8 mouse cellular contexts compared by ENCODE assay signal in the genomic region with DNA sequence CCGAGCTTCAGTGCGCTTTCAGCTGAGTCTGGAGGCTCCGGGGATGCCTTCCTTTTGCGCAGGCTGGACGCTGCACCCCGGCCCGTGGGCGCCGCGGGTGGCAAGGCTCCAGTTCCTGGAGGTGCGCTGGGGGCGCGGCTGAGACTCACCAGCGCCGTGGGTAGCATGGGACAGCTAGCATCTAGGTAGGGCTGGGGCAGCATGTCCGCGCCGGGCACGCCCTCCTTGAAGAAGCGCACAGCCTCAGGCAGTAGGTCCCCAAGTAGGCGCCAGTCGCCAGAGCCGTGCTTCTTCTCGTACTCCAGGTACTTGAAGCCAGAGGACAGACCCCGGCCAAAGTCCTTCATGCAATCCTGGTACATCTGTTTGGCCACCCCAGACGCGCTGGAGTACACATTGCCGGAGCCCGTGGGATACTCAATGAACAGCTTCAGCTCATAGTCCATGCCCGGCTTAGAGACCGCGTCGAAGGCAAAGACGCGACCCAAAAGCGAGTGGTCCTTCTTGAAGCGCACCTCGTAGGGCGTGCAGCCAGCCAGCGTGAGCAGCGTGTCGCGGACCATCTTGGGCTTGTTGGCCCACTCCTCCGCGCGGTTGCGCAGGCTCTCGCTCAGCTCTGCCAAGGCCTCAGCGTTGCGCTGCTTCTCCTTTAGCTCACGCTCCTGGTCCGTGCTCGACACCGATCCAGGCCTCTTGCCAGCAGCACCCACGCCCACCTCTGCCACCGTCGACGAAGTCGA. TPM values are rescaled to one million over a fixed set of nuclear protein-coding genes. Genes with fewer than 3 reads are reported as not detected.
DNase-seq lines count a peak whose midpoint lies in the region; ATAC-seq and TF ChIP-seq lines count a peak whose summit lies in the region.

No protein-coding gene starts in this region.

- WGBS in hindbrain, postnatal 0 days: 1% methylated on average over 59 of the region's 59 CpGs
- under 1% methylated on average over 59 of the region's 59 CpGs for WGBS in limb, embryonic 10.5 days
- under 1% methylated on average over 59 of the region's 59 CpGs for whole genome bisulfite sequencing in midbrain, embryonic 13.5 days
- 1% methylated on average over 59 of the region's 59 CpGs for WGBS in stomach, embryonic 16.5 days

- peak overlapping the region; percentile 100 for H3K27ac ChIP-seq in hindbrain, postnatal 0 days
- H3K27ac ChIP-seq in limb, embryonic 10.5 days: peak overlapping the region; percentile 97
- H3K27ac ChIP-seq in midbrain, embryonic 13.5 days: peak overlapping the region; percentile 100
- H3K27ac ChIP-seq in stomach, embryonic 16.5 days (ENCODE audit: low read length): peak overlapping the region; percentile 100

- peak; percentile 16 for ATAC-seq in hindbrain, postnatal 0 days
- 0 out of 2 replicates have a peak, but pooled peaks have one; percentile 3 for ATAC-seq in midbrain, embryonic 13.5 days
- no peak for ATAC-seq in stomach, embryonic 16.5 days (ENCODE audit: insufficient read depth, low FRiP score)

- H3K4me2 ChIP-seq in hindbrain, postnatal 0 days (ENCODE audit: low read depth, low read length): peak overlapping the region; percentile 93
- H3K4me2 ChIP-seq in midbrain, embryonic 13.5 days (replicated peaks): peak overlapping the region; percentile 95
- peak overlapping the region; percentile 85 for H3K4me2 ChIP-seq in stomach, embryonic 16.5 days (ENCODE audit: low read depth, low read length)

- H3K4me3 ChIP-seq in hindbrain, postnatal 0 days (ENCODE audit: low read length): peak overlapping the region; percentile 69
- peak overlapping the region; percentile 75 for H3K4me3 ChIP-seq in limb, embryonic 10.5 days
- peak overlapping the region; percentile 96 for H3K4me3 ChIP-seq in midbrain, embryonic 13.5 days (replicated peaks)
- H3K4me3 ChIP-seq in stomach, embryonic 16.5 days (replicated peaks; ENCODE audit: low read length): peak overlapping the region; percentile 88

- H3K9ac ChIP-seq in hindbrain, postnatal 0 days (replicated peaks; ENCODE audit: low read length): peak overlapping the region; percentile 99
- H3K9ac ChIP-seq in midbrain, embryonic 13.5 days (replicated peaks): peak overlapping the region; percentile 100
- H3K9ac ChIP-seq in stomach, embryonic 16.5 days (ENCODE audit: low read length): peak overlapping the region; percentile 99

- no peaks in the 10 kb centered on the region for H3K27me3 ChIP-seq in hindbrain, postnatal 0 days (ENCODE audit: insufficient read depth, low read length)
- peaks cover 25% of the 10 kb centered on the region for H3K27me3 ChIP-seq in limb, embryonic 10.5 days (ENCODE audit: low read depth, poor library complexity, severe bottlenecking)
- no peaks in the 10 kb centered on the region for H3K27me3 ChIP-seq in midbrain, embryonic 13.5 days
- no peaks in the 10 kb centered on the region for H3K27me3 ChIP-seq in stomach, embryonic 16.5 days (ENCODE audit: control insufficient read depth, insufficient read depth, low read length)

- no peaks in the 10 kb centered on the region for H3K9me3 ChIP-seq in hindbrain, postnatal 0 days (ENCODE audit: low read length)
- H3K9me3 ChIP-seq in limb, embryonic 10.5 days (replicated peaks): no peaks in the 10 kb centered on the region
- no peaks in the 10 kb centered on the region for H3K9me3 ChIP-seq in midbrain, embryonic 13.5 days
- no peaks in the 10 kb centered on the region for H3K9me3 ChIP-seq in stomach, embryonic 16.5 days (replicated peaks; ENCODE audit: control insufficient read depth, low read length)

- no peaks in the 10 kb centered on the region; the same call in 1 of the 2 replicates for H3K4me1 ChIP-seq in hindbrain, postnatal 0 days (ENCODE audit: insufficient read depth, low read length)
- H3K4me1 ChIP-seq in limb, embryonic 10.5 days: peaks cover 82% of the 10 kb centered on the region
- peaks cover 61% of the 10 kb centered on the region for H3K4me1 ChIP-seq in midbrain, embryonic 13.5 days (replicated peaks)
- peaks cover 43% of the 10 kb centered on the region for H3K4me1 ChIP-seq in stomach, embryonic 16.5 days (ENCODE audit: control insufficient read depth, insufficient read depth, low read length)

- DNase-seq in lung, adult 18-20 months: peak; percentile 76 to 83
- DNase-seq in lung, postnatal 25 days (ENCODE audit: low spot score): no peak
- DNase-seq in cerebellum, postnatal 10 days: peak; percentile 85 to 88
- peak; percentile 81 to 86 for DNase-seq in frontal cortex, postnatal 36 days (ENCODE audit: low spot score in 2 of 2)
- DNase-seq in hindbrain, postnatal 0 days (ENCODE audit: low spot score): peak; percentile 82
- peak; percentile 72 for DNase-seq in limb, embryonic 10.5 days (ENCODE audit: low spot score)

- no peaks in the 10 kb centered on the region for H3K36me3 ChIP-seq in hindbrain, postnatal 0 days (ENCODE audit: insufficient read depth, low read length)
- H3K36me3 ChIP-seq in limb, embryonic 10.5 days: peaks cover 5% of the 10 kb centered on the region; the same call in 1 of the 2 replicates
- peaks cover 18% of the 10 kb centered on the region; the same call in 1 of the 2 replicates for H3K36me3 ChIP-seq in midbrain, embryonic 13.5 days
- H3K36me3 ChIP-seq in stomach, embryonic 16.5 days (ENCODE audit: control insufficient read depth, insufficient read depth, low read length): no peaks in the 10 kb centered on the region

- no peak for TF ChIP-seq CTCF in hindbrain, postnatal 0 days (IDR thresholded peaks at IDR 0.05; ENCODE audit: low read depth)

RNA-seq across cellular contexts. Expression of a gene that starts 2.1 kb away (rescaled TPM):
- total RNA-seq in hindbrain, postnatal 0 days (2014; rRNA removed): 146 and 159 TPM in 2 replicates
- 59.4 and 66.9 TPM in 2 replicates for polyA plus RNA-seq in hindbrain, postnatal 0 days (2015; fragmentation: Nextera tagmentation; extraction: Ambion mirVana)
- 11.9 and 22.6 TPM in 2 replicates for polyA plus RNA-seq in limb, embryonic 10.5 days (2016; fragmentation: Nextera tagmentation; extraction: Ambion mirVana)
- 65.3 and 75.5 TPM in 2 replicates for polyA plus RNA-seq in midbrain, embryonic 13.5 days (2015; fragmentation: Nextera tagmentation; extraction: Ambion mirVana)
- polyA plus RNA-seq in stomach, embryonic 16.5 days (2015; fragmentation: Nextera tagmentation; extraction: Ambion mirVana): 10.1 and 11.7 TPM in 2 replicates
